Mouse (Mus musculus) embryonic facial prominence, embryonic 10.5 days (tissue): ENCODE results near the gene Zfp691. TPM values are rescaled to one million over a fixed set of nuclear protein-coding genes. Genes with fewer than 3 reads are reported as not detected.

Source experiments
- microRNA counts: library from miRNA; unstranded; fragments of <30 nt; microRNA quantifications from one replicate; lab custom pipeline; 2017
- microRNA-seq: library from miRNA; unstranded; fragments of <30 nt; microRNA quantifications from one replicate; pipeline ENCODE4, GENCODE M21; 2017
- polyA plus RNA-seq: library from polyadenylated mRNA; unstranded; fragments of >200 nt; fragmentation: Nextera tagmentation; extraction: Ambion mirVana; gene quantifications from 2 replicates; pipeline ENCODE4 v1.2.1, GENCODE M21; 2016

Zfp691 gene
- polyA plus RNA-seq, 1 experiment from 2014 or later, result 11.4 TPM

MicroRNA genes within 50 kb of the gene (microRNA counts, 519-probe panel; counts per million panel counts)
- microRNA mmu-miR-1957 (lab: Ali Mortazavi, UCI), result 188 counts per million, percentile 57 among the panel's probes with 10 or more counts

Small RNA genes within 50 kb of the gene (microRNA-seq; reads per million reads assigned to microRNA genes)
- gene Mir1957a, result not detected

Other genes with a start within 250 kb of the Zfp691 start
- not detected in 2 replicates for gene Olfr1328, start 235.6 kb downstream of the Zfp691 start, polyA plus RNA-seq
- gene Lao1, start 212.6 kb downstream of the Zfp691 start, polyA plus RNA-seq, result not detected in 2 replicates
- 140 and 166 TPM in 2 replicates for gene Slc2a1, start 65.5 kb downstream of the Zfp691 start, polyA plus RNA-seq
- 7.2 and 7.4 TPM in 2 replicates for gene Ermap, start 15.8 kb upstream of the Zfp691 start, polyA plus RNA-seq
- gene Svbp, start 21.1 kb upstream of the Zfp691 start, polyA plus RNA-seq, result 132 and 139 TPM in 2 replicates
- 0.25 TPM in 1 of 2 replicates, not detected in the other for gene Tmem269, start 44.0 kb upstream of the Zfp691 start, polyA plus RNA-seq
- 40.1 and 40.2 TPM in 2 replicates for gene AU022252, start 58.5 kb upstream of the Zfp691 start, polyA plus RNA-seq
- 18.5 and 19.6 TPM in 2 replicates for gene P3h1, start 58.7 kb upstream of the Zfp691 start, polyA plus RNA-seq
- not detected in 2 replicates for gene Cldn19, start 81.2 kb upstream of the Zfp691 start, polyA plus RNA-seq
- 980 and 1,001 TPM in 2 replicates for gene Ybx1, start 120.4 kb upstream of the Zfp691 start, polyA plus RNA-seq
- 150 and 155 TPM in 2 replicates for gene Ppih, start 146.4 kb upstream of the Zfp691 start, polyA plus RNA-seq
- 5.1 and 6.4 TPM in 2 replicates for gene Ccdc30, start 241.3 kb upstream of the Zfp691 start, polyA plus RNA-seq
- 33.2 and 35.3 TPM in 2 replicates for gene Ppcs, start 248.2 kb upstream of the Zfp691 start, polyA plus RNA-seq
- 0.15 and 0.36 TPM in 2 replicates for gene Zmynd12, start 248.6 kb upstream of the Zfp691 start, polyA plus RNA-seq